In the genomic region with DNA sequence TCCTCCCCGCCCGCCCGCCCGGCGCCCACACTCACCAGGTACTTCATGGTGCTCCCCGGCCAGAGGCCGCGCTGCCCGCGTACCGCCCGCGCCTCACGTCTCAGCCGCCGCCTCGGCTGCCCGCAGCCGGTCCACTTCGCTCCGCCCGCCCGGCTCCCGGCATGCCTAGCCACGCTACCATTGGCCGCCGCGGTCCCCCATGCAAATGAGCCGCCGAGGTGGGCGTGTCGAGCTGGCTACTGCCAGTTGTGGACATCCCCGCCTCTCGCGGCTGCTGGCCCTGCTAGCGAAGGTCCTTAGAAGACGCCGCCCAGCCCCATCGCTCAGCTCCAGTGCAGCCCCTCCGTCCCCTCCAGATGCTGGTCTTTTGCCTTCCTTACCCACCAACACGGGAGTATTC, we compare ENCODE assay signal across 8 mouse cellular contexts. TPM values are rescaled to one million over a fixed set of nuclear protein-coding genes. Genes with fewer than 3 reads are reported as not detected.
DNase-seq lines count a peak whose midpoint lies in the region; ATAC-seq and TF ChIP-seq lines count a peak whose summit lies in the region.

No protein-coding gene starts in this region.

- WGBS in forebrain, embryonic 14.5 days = under 1% methylated on average over 35 of the region's 41 CpGs
- under 1% methylated on average over 40 of the region's 41 CpGs for WGBS in large intestine, adult 2 months
- WGBS in liver, embryonic 16.5 days (ENCODE audit: insufficient replicate concordance) = 0% methylated on average over 34 of the region's 41 CpGs
- under 1% methylated on average over 16 of the region's 41 CpGs for WGBS in neural tube, embryonic 13.5 days

- H3K27me3 ChIP-seq in forebrain, embryonic 14.5 days (replicated peaks; ENCODE audit: control insufficient read depth, insufficient read depth, low read length) = no peaks in the 10 kb centered on the region
- peaks cover 43% of the 10 kb centered on the region for H3K27me3 ChIP-seq in liver, embryonic 16.5 days (ENCODE audit: control insufficient read depth, insufficient read depth, low read depth, low read length)
- no peaks in the 10 kb centered on the region for H3K27me3 ChIP-seq in neural tube, embryonic 13.5 days

- H3K4me3 ChIP-seq in ES-E14 (ENCODE audit: insufficient read depth in 1 of 2, low read depth in 1 of 2, low read length in 2 of 2, poor library complexity in 1 of 2, severe bottlenecking in 1 of 2) = peak overlapping the region; percentile 91 to 99
- peak overlapping the region; percentile 64 for H3K4me3 ChIP-seq in forebrain, embryonic 14.5 days (ENCODE audit: low read depth, low read length)
- peak overlapping the region; percentile 66 for H3K4me3 ChIP-seq in liver, embryonic 16.5 days (ENCODE audit: low read depth, low read length)
- H3K4me3 ChIP-seq in neural tube, embryonic 13.5 days = peak overlapping the region; percentile 77

- ATAC-seq in forebrain, embryonic 14.5 days = peak; percentile 94
- peak; percentile 88 for ATAC-seq in liver, embryonic 16.5 days (ENCODE audit: low read depth)
- ATAC-seq in neural tube, embryonic 13.5 days (ENCODE audit: low read depth) = peak; percentile 94

- no peak overlapping the region for H3K27ac ChIP-seq in ES-E14 (ENCODE audit: insufficient read depth, low read depth, low read length, poor library complexity, severe bottlenecking)
- peak overlapping the region; percentile 76 for H3K27ac ChIP-seq in forebrain, embryonic 14.5 days (ENCODE audit: low read depth, low read length)
- peak overlapping the region; percentile 41 for H3K27ac ChIP-seq in liver, embryonic 16.5 days (ENCODE audit: low read length)
- H3K27ac ChIP-seq in neural tube, embryonic 13.5 days (replicated peaks) = peak overlapping the region; percentile 86

- intact Hi-C loops in heart, postnatal 14 days (cut with DNase I) = no loop called here

- peak; percentile 74 for DNase-seq in ES-E14 (ENCODE audit: low read depth, low spot score)
- peak; percentile 92 for DNase-seq in cerebellum, adult 11-12 months
- DNase-seq in forebrain, embryonic 14.5 days (ENCODE audit: low spot score) = peak; percentile 97
- DNase-seq in heart, postnatal 14 days = peak; percentile 99
- DNase-seq in large intestine, adult 2 months (ENCODE audit: low read depth, low spot score) = peak; percentile 81
- peak; percentile 80 for DNase-seq in telencephalon, adult 2 months (ENCODE audit: low read depth, low spot score)

- peak overlapping the region; percentile 52; the same call in 1 of the 2 replicates for H3K9ac ChIP-seq in ES-E14 (ENCODE audit: insufficient read depth, low read depth, low read length, poor library complexity, severe bottlenecking)
- peak overlapping the region; percentile 84 for H3K9ac ChIP-seq in forebrain, embryonic 14.5 days (ENCODE audit: low read length)
- H3K9ac ChIP-seq in liver, embryonic 16.5 days (ENCODE audit: low read depth, low read length) = peak overlapping the region; percentile 70
- H3K9ac ChIP-seq in neural tube, embryonic 13.5 days = peak overlapping the region; percentile 88

- H3K4me2 ChIP-seq in forebrain, embryonic 14.5 days (ENCODE audit: low read length) = peak overlapping the region; percentile 88
- H3K4me2 ChIP-seq in liver, embryonic 16.5 days (ENCODE audit: low read depth, low read length) = peak overlapping the region; percentile 85
- peak overlapping the region; percentile 85 for H3K4me2 ChIP-seq in neural tube, embryonic 13.5 days

- H3K4me1 ChIP-seq in ES-E14 (ENCODE audit: control insufficient read depth in 2 of 2, insufficient read depth in 2 of 2, low read length in 2 of 2, poor library complexity in 1 of 2) = peaks cover 10 to 39% of the 10 kb centered on the region in 2 experiments
- H3K4me1 ChIP-seq in forebrain, embryonic 14.5 days (ENCODE audit: control insufficient read depth, insufficient read depth, low read length) = peaks cover 52% of the 10 kb centered on the region
- peaks cover 24% of the 10 kb centered on the region for H3K4me1 ChIP-seq in liver, embryonic 16.5 days (ENCODE audit: control insufficient read depth, low read depth, low read length)
- H3K4me1 ChIP-seq in neural tube, embryonic 13.5 days (replicated peaks) = peaks cover 96% of the 10 kb centered on the region

- peaks cover 6% of the 10 kb centered on the region; the same call in 1 of the 2 replicates for H3K36me3 ChIP-seq in ES-E14 (ENCODE audit: control insufficient read depth, insufficient read depth, low read length, poor library complexity, severe bottlenecking)
- H3K36me3 ChIP-seq in forebrain, embryonic 14.5 days (ENCODE audit: control insufficient read depth, insufficient read depth, low read length) = no peaks in the 10 kb centered on the region
- no peaks in the 10 kb centered on the region for H3K36me3 ChIP-seq in liver, embryonic 16.5 days (ENCODE audit: control insufficient read depth, insufficient read depth)
- H3K36me3 ChIP-seq in neural tube, embryonic 13.5 days = no peaks in the 10 kb centered on the region

- in situ Hi-C loops in ES-E14 (cut with MboI; ENCODE audit: low sequenced_read_pairs in 2 of 2, unreplicated experiment in 2 of 2) = no loop called here

- H3K9me3 ChIP-seq in ES-E14 (ENCODE audit: control insufficient read depth, insufficient read depth, low read depth, low read length) = no peaks in the 10 kb centered on the region
- H3K9me3 ChIP-seq in forebrain, embryonic 14.5 days (replicated peaks; ENCODE audit: control insufficient read depth, low read length) = no peaks in the 10 kb centered on the region
- H3K9me3 ChIP-seq in liver, embryonic 16.5 days (replicated peaks; ENCODE audit: control insufficient read depth, low read length) = no peaks in the 10 kb centered on the region
- H3K9me3 ChIP-seq in neural tube, embryonic 13.5 days = no peaks in the 10 kb centered on the region

TF ChIP-seq in ES-E14, 5 proteins besides CTCF, POLR2A, EP300 and RAD21:
- TF ChIP-seq HCFC1 (IDR thresholded peaks at IDR 0.05; ENCODE audit: borderline replicate concordance, insufficient read depth, low read length) (peak; percentile 24; the same call in 1 of the 2 replicates), MAFK (IDR thresholded peaks at IDR 0.05; ENCODE audit: insufficient read depth, low read depth, low read length) (no peak)

RNA-seq across cellular contexts. Expression of a gene that starts 11.6 kb away (rescaled TPM):
- total RNA-seq in ES-E14 (2012; rRNA removed) = 52.9 and 72.6 TPM in 2 replicates
- polyA plus RNA-seq in forebrain, embryonic 14.5 days (2014; fragmentation: Nextera tagmentation; extraction: Ambion mirVana) = 41.2 and 44.2 TPM in 2 replicates
- total RNA-seq in heart, postnatal 14 days (2021) = 10 to 100 TPM; 27.1 to 35.7 TPM
- 77.4 and 114 TPM in 2 replicates for polyA plus RNA-seq in large intestine, adult 2 months (2012; rRNA removed)
- 9.5 and 13.1 TPM in 2 replicates for polyA plus RNA-seq in liver, embryonic 16.5 days (2015; fragmentation: Nextera tagmentation; extraction: Ambion mirVana)
- polyA plus RNA-seq in neural tube, embryonic 13.5 days (2015; fragmentation: Nextera tagmentation; extraction: Ambion mirVana) = 51.0 and 51.6 TPM in 2 replicates

RNA-seq across cellular contexts. Expression of a gene that starts 41.2 kb away (rescaled TPM):
- total RNA-seq in ES-E14 (2012; rRNA removed) = 0.22 and 0.48 TPM in 2 replicates
- not detected in 2 replicates for polyA plus RNA-seq in forebrain, embryonic 14.5 days (2014; fragmentation: Nextera tagmentation; extraction: Ambion mirVana)
- total RNA-seq in heart, postnatal 14 days (2021) = not detected
- polyA plus RNA-seq in large intestine, adult 2 months (2012; rRNA removed) = 4.0 and 6.1 TPM in 2 replicates
- 7.7 and 58.8 TPM in 2 replicates for polyA plus RNA-seq in liver, embryonic 16.5 days (2015; fragmentation: Nextera tagmentation; extraction: Ambion mirVana)
- not detected in 2 replicates for polyA plus RNA-seq in neural tube, embryonic 13.5 days (2015; fragmentation: Nextera tagmentation; extraction: Ambion mirVana)
